Mouse (Mus musculus): ENCODE measurements around the gene Gm35549.
A peak's percentile ranks its signal among the peaks of the same experiment; 100 is the strongest.

The Gm35549 gene

GRCm38 (mm10) chr9:122826743-122827142 lies 17.1 kb downstream of the Gm35549 start:
- DNase-seq (ENCODE audit: low spot score in 2 of 2): no peak

DNA sequence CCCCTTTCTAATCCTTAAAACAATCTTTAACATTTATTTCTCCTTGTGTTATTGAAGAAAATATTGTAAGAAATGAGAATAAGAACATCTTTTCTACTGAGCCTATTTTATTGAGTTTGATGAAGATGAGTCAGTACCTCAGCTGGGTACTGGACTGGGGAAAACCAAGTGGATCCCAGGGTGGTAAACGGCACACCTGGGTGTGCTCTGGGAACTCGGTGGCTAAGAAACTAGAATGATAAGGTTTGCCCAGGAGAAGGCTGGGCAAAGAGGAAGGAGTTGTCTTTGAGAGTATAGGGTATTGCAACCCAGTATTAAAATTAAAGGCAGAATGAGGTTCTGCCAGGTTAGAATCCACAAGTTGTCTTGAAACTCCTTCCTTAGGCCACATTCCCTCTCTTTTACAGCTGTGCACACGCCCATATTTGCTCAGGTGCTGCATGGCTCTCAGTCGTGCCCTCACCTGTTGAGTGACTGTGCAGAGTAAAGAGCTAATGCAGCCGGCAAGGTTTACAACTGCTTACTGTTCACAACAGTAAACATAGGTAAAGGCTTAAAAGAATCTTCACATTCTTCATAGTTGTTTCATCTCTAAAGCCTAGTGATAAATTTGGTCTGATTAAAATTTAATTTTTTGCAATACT lies 20.3 kb downstream of the Gm35549 start:
- no peak for DNase-seq (ENCODE audit: low spot score in 2 of 2)

DNA sequence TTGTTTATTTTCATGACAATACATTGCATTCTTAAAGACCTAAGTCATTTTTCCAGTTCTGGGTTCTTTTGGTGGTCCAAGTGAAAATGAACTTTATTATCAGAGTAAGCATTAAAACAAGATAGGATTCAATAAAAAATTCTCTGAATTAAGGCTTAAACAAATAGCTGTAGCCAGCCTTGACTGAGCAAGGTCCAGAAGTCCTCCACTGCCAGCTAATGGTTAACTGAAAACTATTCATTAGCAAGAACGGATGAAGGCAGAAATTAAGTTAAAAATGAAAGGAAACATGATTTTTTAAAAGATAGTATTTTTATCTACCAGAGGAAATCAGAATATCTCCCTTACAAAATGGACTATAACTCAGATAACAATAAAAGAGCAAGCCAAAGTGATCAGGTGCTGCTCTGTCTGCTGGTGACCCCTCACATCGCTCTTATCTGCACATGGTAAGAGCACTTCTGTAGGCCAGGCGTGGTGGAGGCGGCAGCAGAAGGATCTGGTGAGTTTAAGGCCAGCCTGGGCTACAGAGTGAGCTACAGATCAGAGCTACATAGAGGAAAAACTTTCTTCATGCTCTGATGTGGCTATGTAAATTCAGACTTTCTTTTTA lies 28.5 kb downstream of the Gm35549 start:
- no peak for DNase-seq (ENCODE audit: low spot score in 2 of 2)

- DNase-seq (ENCODE audit: low spot score in 2 of 2): no peak
These were observed 29.1 kb downstream of the Gm35549 start for GRCm38 (mm10) chr9:122814775-122815174.

- DNase-seq (ENCODE audit: low spot score in 2 of 2): no peak
These were observed 31.4 kb downstream of the Gm35549 start for GRCm38 (mm10) chr9:122812386-122812785.

- DNase-seq (ENCODE audit: low spot score in 2 of 2): no peak
These were observed 33.6 kb downstream of the Gm35549 start for GRCm38 (mm10) chr9:122810212-122810611.

DNA sequence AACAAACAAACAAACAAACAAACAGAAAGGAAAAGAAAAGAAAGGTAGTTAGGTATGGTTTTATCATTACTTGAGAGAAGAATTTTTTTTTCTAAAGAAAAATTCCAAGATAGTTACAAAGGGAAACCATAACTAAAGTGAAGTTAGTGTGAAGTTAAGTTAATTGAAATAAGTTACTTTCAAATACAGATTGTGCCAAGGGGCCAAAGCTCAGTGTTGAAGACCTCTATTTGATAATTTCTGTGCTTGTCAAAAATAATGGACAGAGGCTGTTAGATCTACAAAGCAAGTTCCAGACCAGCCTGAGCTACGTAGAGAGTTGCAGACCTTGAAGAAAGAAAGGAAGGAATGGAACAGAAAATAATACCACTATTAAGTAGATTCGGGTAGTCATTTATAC lies 36.6 kb downstream of the Gm35549 start:
- DNase-seq (ENCODE audit: low spot score in 2 of 2): no peak

GRCm38 (mm10) chr9:122805845-122806341 lies 37.9 kb downstream of the Gm35549 start:
- DNase-seq (ENCODE audit: low spot score in 2 of 2): no peak

GRCm38 (mm10) chr9:122805053-122805844 lies 38.6 kb downstream of the Gm35549 start, which contains the start of gene Tcaim:
TSS of gene Tcaim (plus strand) at chr9:122805539.
- peak; percentile 65 to 90 for DNase-seq (ENCODE audit: low spot score in 2 of 2)

GRCm38 (mm10) chr9:122786534-122786933 lies 57.3 kb downstream of the Gm35549 start:
- DNase-seq (ENCODE audit: low spot score in 2 of 2): no peak

DNA sequence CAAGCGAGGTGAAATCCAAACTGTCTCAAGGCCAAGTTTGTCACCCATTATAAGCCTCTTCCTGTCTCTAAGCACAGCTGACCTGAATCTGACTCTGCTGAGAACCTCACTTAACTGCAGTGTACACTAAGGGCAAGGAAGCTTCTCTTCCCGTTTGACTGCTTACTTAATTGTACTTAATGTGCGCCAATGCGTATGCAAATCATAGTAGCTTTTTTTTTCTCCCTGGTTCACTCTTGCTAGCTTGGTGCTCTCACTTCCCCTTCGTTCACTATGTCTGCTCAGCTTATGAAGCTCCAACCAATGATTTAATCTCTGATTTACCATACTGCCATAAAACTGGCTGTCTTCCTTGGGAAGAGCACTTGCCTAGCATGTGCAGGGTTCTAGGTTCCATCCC lies 58.6 kb downstream of the Gm35549 start:
- no peak for DNase-seq (ENCODE audit: low spot score in 2 of 2)

Data from cerebellum, postnatal 4 days (tissue).